Mouse (Mus musculus) liver, adult 2 months (tissue): ENCODE measurements at regions not wholly inside any gene's neighbourhood (a gene's known extent, or its start where the extent isn't known, plus 50 kb on each side); places are given as distances from the start of the nearest gene placed in this dataset.

Experiments
- DNase-seq: peaks from one replicate; pipeline ENCODE4 v3.0.0-alpha.2; 2011; ENCODE audit warnings: low read depth, low spot score; ENCODE audit errors: extremely low read depth
- H3K27ac ChIP-seq: fragments of 200-500 bp; replicated peaks from 2 replicates; pipeline ENCODE4 v1.5.1; 2012; ENCODE audit warnings: low read depth, mild to moderate bottlenecking, control low read depth, inconsistent platforms, low read length; ENCODE audit not compliant: insufficient read depth
- H3K27me3 ChIP-seq: fragments of 200-500 bp; 2 replicates; pipeline ENCODE4 v1.6.1; 2012; ENCODE audit warnings: mild to moderate bottlenecking, moderate library complexity, low read length, inconsistent platforms; ENCODE audit not compliant: control insufficient read depth, insufficient read depth
- H3K36me3 ChIP-seq: fragments of 200-500 bp; 2 replicates; pipeline ENCODE4 v1.6.1; 2012; ENCODE audit warnings: low read length, inconsistent platforms; ENCODE audit not compliant: control insufficient read depth, insufficient read depth
- H3K4me1 ChIP-seq: fragments of 200-500 bp; 2 replicates; pipeline ENCODE4 v1.6.1; 2011; ENCODE audit warnings: low read length; ENCODE audit not compliant: control insufficient read depth, insufficient read depth
- H3K4me3 ChIP-seq: fragments of 200-500 bp; 2 replicates; pipeline ENCODE4 v1.5.1; 2011; ENCODE audit warnings: low read depth, mild to moderate bottlenecking, control low read depth, low read length, moderate library complexity; ENCODE audit not compliant: insufficient read depth
- H3K79me2 ChIP-seq: fragments of 200-500 bp; 2 replicates; pipeline ENCODE4 v1.6.1; 2012; ENCODE audit warnings: inconsistent platforms, mild to moderate bottlenecking, low read length, moderate library complexity; ENCODE audit not compliant: control insufficient read depth, insufficient read depth
- H3K9ac ChIP-seq: fragments of 200-500 bp; 2 replicates; pipeline ENCODE4 v1.6.1; 2012; ENCODE audit warnings: low read depth, mild to moderate bottlenecking, control low read depth, inconsistent platforms, low read length
- CTCF ChIP-seq: fragments of 200-500 bp; IDR thresholded peaks from 2 replicates; pipeline ENCODE4 v1.5.1; 2011; ENCODE audit warnings: low read depth, low read length, control low read depth
- POLR2A ChIP-seq: fragments of 200-500 bp; IDR thresholded peaks from 2 replicates; pipeline ENCODE4 v1.6.1; 2011; ENCODE audit warnings: low read length, control low read depth; ENCODE audit not compliant: insufficient read depth; ENCODE audit errors: extremely low read depth
- WGBS: fragments of 180-500 bp; shearing (Covaris S2); methylation state at CpG from one replicate; pipeline ENCODE4 v1.1.7; 2018; 5-methylcytosine and 5-hydroxymethylcytosine counted together

GRCm38 (mm10) chr17:15269905-15270304 lies 106.8 kb downstream of the Dll1 start:
- H3K4me1 ChIP-seq = no peaks in the 10 kb centered on the region
- 76% methylated on average over 6 of the region's 6 CpGs for WGBS
- TF ChIP-seq CTCF = no peak
- no peak for TF ChIP-seq POLR2A
- no peaks in the 10 kb centered on the region for H3K36me3 ChIP-seq
- no peaks in the 10 kb centered on the region for H3K27me3 ChIP-seq
- no peak for DNase-seq
- H3K9ac ChIP-seq = no peak overlapping the region
- no peak overlapping the region for H3K4me3 ChIP-seq
- H3K27ac ChIP-seq = no peak overlapping the region
- no peaks in the 10 kb centered on the region for H3K79me2 ChIP-seq

GRCm38 (mm10) chr17:15269056-15269612 lies 107.5 kb downstream of the Dll1 start:
- H3K27me3 ChIP-seq = no peaks in the 10 kb centered on the region
- WGBS = 72% methylated on average over 8 of the region's 8 CpGs
- no peak overlapping the region for H3K9ac ChIP-seq
- no peak overlapping the region for H3K4me3 ChIP-seq
- H3K27ac ChIP-seq = no peak overlapping the region
- no peak for DNase-seq
- H3K79me2 ChIP-seq = no peaks in the 10 kb centered on the region
- no peaks in the 10 kb centered on the region for H3K4me1 ChIP-seq
- no peaks in the 10 kb centered on the region for H3K36me3 ChIP-seq
- TF ChIP-seq CTCF = no peak
- no peak for TF ChIP-seq POLR2A

- H3K4me1 ChIP-seq = no peaks in the 10 kb centered on the region
- H3K27me3 ChIP-seq = no peaks in the 10 kb centered on the region
- DNase-seq = no peak
- no peak overlapping the region for H3K27ac ChIP-seq
- WGBS = 82% methylated on average over 7 of the region's 7 CpGs
- no peaks in the 10 kb centered on the region for H3K36me3 ChIP-seq
- H3K4me3 ChIP-seq = no peak overlapping the region
- no peaks in the 10 kb centered on the region for H3K79me2 ChIP-seq
- TF ChIP-seq POLR2A (no peak), CTCF (no peak)
- H3K9ac ChIP-seq = no peak overlapping the region
Measured at GRCm38 (mm10) chr17:15267721-15268120, 109.0 kb downstream of the Dll1 start.

- Histone ChIP-seq H3K27me3 (no peaks in the 10 kb centered on the region), H3K9ac (no peak overlapping the region), H3K36me3 (no peaks in the 10 kb centered on the region), H3K4me3 (no peak overlapping the region), H3K79me2 (no peaks in the 10 kb centered on the region), H3K27ac (no peak overlapping the region), H3K4me1 (no peaks in the 10 kb centered on the region)
- 86% methylated on average over 11 of the region's 11 CpGs for WGBS
- TF ChIP-seq CTCF (no peak), POLR2A (no peak)
- no peak for DNase-seq
Measured at GRCm38 (mm10) chr17:15259427-15260101, 117.1 kb downstream of the Dll1 start.

GRCm38 (mm10) chr17:15255874-15256273 lies 120.8 kb downstream of the Dll1 start:
- Histone ChIP-seq H3K27ac (no peak overlapping the region), H3K4me3 (no peak overlapping the region), H3K4me1 (no peaks in the 10 kb centered on the region), H3K79me2 (no peaks in the 10 kb centered on the region), H3K36me3 (no peaks in the 10 kb centered on the region), H3K27me3 (no peaks in the 10 kb centered on the region), H3K9ac (no peak overlapping the region)
- DNase-seq = no peak
- WGBS = 74% methylated on average over 2 of the region's 2 CpGs
- TF ChIP-seq CTCF (no peak), POLR2A (no peak)

GRCm38 (mm10) chr17:15253785-15254184 lies 122.9 kb downstream of the Dll1 start:
- H3K9ac ChIP-seq = no peak overlapping the region
- WGBS = 86% methylated on average over 4 of the region's 4 CpGs
- DNase-seq = no peak
- H3K27ac ChIP-seq = no peak overlapping the region
- H3K4me3 ChIP-seq = no peak overlapping the region
- H3K4me1 ChIP-seq = no peaks in the 10 kb centered on the region
- no peaks in the 10 kb centered on the region for H3K36me3 ChIP-seq
- no peaks in the 10 kb centered on the region for H3K27me3 ChIP-seq
- no peaks in the 10 kb centered on the region for H3K79me2 ChIP-seq
- TF ChIP-seq POLR2A (no peak), CTCF (no peak)
